Mouse (Mus musculus) cerebellum, adult 2 months (tissue): ENCODE measurements at regions not wholly inside any gene's neighbourhood (a gene's known extent, or its start where the extent isn't known, plus 50 kb on each side); places are given as distances from the start of the nearest gene placed in this dataset.

Source experiments
- CTCF ChIP-seq: fragments of 200-500 bp; IDR thresholded peaks from 2 replicates; pipeline ENCODE4 v1.5.1; 2011; ENCODE audit warnings: low read depth, mild to moderate bottlenecking, control low read depth, low read length, moderate library complexity, borderline replicate concordance; ENCODE audit not compliant: insufficient read depth
- POLR2A ChIP-seq: fragments of 200-500 bp; IDR thresholded peaks from 2 replicates; pipeline ENCODE4 v1.6.1; 2011; ENCODE audit warnings: low read length, control low read depth, borderline replicate concordance; ENCODE audit not compliant: insufficient read depth

- TF ChIP-seq CTCF: no peak
- no peak for TF ChIP-seq POLR2A
These were observed 121.8 kb upstream of the Klf14 start for GRCm38 (mm10) chr6:31080691-31081090.
